Mouse (Mus musculus): ENCODE measurements around the gene Adamts4.
A peak's percentile ranks its signal among the peaks of the same experiment; 100 is the strongest.
"Not testable (repeated sequence)": the region's sequence is repeated elsewhere in the genome, so short reads cannot be mapped to it uniquely, and the experiment has no call there.

The Adamts4 gene

GRCm38 (mm10) chr1:171232348-171232747, 17.9 kb upstream of the Adamts4 start:
- DNase-seq: no peak

DNA sequence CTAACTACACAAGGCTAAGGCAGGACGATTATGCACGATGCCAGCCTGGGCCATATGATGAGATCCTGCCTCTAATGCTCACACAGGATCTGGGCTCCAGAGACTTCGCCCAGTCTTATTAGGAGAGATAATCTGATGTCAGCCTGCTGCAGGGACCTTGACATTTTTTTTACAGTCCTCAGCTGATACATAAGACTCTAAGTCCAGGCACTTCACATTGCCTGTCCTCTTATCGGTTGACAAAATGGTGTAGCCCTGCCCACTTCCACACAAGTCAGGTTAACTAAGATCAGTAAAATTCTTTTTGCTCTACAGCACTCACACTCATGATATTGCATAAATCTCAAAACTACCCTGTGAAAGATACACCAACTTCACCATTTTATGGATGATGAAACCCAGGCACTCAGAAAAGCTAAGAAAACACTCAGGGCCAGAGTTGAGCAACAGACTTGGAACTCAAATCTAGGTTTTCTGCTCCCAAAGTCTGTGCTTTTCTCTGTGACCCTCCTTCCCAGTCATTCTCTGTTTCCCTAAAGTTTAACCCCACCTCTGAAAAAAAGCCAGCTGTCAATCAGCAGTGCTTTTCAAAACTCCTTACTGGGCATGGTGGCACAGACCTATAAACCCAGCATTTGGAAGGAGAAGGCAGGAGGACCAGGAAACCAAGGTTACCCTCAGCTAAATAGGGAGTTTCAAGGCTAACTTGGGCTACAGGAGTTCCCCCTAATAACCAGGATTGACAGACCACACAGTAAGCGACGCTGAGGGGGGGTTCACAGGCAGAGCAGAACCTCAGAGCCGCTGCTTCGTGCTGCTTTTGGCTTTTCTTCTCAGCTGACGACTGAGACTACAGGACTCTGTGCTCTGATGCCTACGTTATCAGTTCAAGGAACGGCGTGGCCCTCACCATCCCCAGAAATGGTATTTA, 17.2 kb upstream of the Adamts4 start:
- no peak for DNase-seq

GRCm38 (mm10) chr1:171234126-171234525, 16.1 kb upstream of the Adamts4 start, which contains the start of gene Fcer1g:
Gene Fcer1g (minus strand): TSS chr1:171234365.
- no peak for DNase-seq

DNA sequence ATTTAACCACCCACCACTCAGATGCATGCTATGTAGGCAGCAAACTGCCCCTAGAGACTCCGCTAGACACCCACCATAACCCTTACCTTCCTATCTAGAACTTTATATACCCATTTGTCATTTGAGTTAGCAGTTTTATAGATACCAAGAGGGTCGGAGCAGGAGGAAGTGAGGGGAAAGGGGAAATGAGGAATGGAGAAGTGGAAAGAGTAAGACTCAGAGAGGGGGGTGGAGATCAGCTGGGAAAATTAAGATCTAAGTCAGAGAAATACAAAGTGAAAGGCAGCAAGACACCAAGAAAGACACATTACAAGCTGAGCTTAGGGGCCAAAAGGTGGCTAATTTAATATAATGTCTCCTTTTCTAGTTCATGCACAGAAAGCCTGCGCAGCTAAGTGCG, 15.7 kb upstream of the Adamts4 start:
- DNase-seq: no peak

DNA sequence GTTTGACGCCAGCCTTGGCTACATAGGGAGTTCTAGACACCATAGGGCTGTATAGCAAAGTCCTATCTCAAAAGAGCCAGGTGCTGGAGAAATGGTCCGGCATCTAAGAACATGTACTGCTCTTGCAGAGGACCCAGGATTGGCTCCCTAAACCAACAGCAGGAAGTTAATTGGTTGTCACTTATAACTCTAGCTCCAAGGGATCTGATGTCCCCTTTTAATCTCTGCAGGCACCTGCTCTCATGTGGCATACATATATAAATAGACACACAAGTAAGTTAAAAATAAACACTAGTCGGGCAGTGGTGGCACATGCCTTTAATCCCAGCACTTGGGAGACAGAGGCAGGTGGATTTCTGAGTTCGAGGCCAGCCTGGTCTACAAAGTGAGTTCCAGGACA, 14.4 kb upstream of the Adamts4 start:
- DNase-seq: no peak

DNA sequence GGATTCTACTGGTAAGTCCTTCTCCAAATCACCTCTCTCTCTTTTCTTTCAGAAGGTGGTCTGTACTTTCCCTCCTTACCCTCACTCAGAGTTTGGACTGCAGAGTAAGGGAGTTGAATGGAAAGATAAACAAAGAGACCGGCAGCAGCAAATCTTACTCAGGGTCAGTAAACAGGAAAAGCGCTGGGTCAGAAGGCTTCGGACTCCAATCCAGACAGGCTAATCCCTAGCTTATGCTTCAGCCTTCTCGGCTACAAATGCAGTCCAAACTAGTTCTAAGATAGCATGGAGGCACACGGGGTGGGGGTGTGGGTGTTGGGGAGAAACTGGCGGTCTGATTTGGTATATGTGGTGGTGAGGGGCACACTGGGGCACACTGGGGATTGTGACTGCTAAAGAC, 12.8 kb upstream of the Adamts4 start:
- no peak for DNase-seq

- no peak for DNase-seq
These were observed 11.8 kb upstream of the Adamts4 start for GRCm38 (mm10) chr1:171238463-171238862.

- DNase-seq: no peak
These were observed 10.1 kb upstream of the Adamts4 start for GRCm38 (mm10) chr1:171239992-171240744.

DNA sequence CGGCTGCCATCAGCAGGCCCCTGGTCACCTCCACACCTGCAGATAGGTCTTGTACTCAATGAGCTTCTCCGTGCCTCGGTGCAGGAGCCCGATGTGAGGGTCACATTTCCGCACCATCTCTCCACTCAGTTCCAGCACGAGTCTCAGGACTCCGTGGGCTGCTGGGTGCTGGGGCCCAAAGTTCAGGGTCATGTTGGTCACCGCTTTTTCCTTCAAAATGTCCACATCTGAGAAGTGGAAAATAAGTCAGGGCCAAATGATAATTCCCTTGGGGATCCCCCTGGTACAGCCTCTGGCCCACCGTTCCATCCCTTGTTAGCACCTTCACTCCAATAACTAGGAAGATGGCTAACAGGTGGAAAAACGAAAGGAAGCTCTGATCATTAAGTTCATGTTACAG, 9.3 kb upstream of the Adamts4 start:
- no peak for DNase-seq

GRCm38 (mm10) chr1:171241952-171242351, 8.3 kb upstream of the Adamts4 start:
- not testable (repeated sequence) for DNase-seq

DNA sequence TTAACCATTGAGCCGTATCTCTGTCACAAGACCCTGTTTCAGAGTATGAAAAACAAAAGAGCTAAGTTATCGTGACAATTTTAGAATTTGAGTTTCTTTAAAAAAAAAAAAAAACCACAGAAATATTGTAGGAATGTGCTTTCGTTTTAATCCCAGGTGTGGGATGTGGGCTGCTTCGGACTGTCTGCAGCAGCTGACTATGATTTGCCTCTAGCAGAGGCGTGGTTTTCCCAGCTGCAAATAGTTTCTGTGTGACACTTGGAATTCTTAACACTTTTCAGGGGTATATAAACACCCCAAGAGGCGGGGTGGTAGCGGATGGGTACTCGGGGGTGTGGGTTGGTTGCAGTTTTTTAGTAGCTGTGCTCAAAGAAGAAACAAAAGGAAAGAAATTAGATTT, 4.9 kb upstream of the Adamts4 start:
- no peak for DNase-seq

DNA sequence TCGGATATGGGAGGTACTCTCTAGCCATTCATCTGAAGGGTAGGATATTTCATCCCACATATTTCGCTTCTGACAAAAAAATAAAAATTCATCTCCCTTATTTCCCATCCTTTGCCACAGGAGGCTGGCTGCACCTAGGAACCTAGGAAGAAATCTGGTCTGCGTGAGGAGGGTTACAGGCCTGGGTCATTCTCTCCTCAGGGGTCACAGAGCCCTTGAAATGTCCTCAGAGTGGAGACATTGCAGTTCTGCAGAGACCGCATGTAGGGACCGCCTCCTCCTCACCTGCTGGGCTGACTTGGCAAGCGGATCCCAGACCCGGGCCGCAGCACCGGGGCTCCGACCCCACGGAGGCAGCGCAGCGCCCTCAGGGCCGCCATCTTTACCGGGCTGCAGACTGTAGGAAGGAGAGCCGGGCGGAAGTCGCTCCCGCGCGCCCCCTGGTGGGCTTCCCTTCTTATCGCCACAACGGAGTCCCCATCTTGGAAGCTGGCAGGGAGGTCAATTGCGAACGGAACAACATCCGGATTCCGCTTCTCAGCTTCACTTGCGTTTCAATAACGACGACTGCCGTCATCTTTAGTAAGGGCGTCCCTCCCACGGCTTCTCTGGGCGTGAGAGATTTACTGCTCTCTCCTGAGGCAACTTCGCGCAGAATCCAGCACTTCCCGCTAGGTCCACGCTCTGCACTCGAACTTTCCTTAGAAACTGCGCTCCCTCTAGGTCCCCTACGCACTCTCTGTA, 3.3 kb upstream of the Adamts4 start:
- peak; percentile 98 for DNase-seq

DNA sequence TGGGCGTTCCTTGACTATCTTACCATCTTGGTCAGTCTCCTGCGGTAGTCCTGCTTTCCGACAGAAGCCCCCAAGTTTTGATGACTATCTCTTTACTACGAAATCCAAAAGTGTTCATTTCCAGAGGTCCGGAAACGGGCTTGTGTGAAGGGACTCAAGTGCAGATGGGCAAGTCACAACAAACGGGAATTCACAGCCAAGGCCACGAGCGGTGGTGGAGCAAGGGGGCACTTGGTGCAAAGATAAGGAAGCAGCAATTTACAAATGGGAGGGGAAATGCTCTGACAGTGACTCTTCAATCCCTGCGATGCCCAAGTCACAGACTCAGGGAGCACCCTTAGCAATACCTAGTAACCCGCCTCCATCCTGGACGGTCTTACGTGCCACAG, 2.8 kb upstream of the Adamts4 start:
- no peak for DNase-seq

GRCm38 (mm10) chr1:171247916-171248315, 2.3 kb upstream of the Adamts4 start:
- no peak for DNase-seq

DNA sequence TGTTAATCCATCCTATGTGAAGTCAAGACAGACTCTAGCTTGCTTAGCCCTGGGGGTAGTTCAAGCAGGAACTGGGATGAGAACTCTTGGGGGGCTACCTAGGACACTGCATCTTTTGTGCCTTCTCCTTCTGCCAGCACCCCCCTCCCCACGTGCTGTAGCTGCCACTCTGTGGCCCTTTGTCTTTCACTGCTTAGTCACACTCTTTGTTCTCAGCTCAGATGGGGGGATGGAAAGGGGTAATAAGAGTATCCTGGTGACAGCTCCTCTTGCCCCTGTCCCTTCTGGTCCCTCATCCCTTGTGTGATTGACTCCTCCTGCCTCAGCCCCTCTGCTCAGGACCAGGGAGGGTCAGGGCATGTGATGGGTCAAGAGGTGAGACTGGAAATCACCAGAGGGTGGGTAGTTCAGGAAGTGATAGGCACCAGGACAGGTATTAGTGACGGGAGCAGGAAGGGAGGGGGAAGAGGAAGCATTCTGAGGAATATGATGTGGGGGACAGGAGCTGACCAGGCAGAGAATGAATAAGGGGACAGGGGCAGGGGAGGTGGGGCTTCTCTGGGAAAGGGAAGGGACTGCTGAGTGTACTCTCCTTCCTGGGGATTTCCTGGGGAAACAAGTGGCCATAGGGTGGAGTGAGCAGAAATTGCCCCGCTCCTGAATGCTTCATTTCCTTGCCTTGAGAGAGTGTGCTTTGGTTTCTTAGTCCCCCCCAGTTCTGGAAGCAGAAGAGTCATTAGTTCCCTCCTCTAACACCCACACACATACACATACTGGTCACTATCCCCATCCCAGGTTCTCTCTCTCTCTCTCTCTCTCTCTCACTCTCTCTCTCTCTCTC, 1.6 kb upstream of the Adamts4 start:
- peak; percentile 43 for DNase-seq

DNA sequence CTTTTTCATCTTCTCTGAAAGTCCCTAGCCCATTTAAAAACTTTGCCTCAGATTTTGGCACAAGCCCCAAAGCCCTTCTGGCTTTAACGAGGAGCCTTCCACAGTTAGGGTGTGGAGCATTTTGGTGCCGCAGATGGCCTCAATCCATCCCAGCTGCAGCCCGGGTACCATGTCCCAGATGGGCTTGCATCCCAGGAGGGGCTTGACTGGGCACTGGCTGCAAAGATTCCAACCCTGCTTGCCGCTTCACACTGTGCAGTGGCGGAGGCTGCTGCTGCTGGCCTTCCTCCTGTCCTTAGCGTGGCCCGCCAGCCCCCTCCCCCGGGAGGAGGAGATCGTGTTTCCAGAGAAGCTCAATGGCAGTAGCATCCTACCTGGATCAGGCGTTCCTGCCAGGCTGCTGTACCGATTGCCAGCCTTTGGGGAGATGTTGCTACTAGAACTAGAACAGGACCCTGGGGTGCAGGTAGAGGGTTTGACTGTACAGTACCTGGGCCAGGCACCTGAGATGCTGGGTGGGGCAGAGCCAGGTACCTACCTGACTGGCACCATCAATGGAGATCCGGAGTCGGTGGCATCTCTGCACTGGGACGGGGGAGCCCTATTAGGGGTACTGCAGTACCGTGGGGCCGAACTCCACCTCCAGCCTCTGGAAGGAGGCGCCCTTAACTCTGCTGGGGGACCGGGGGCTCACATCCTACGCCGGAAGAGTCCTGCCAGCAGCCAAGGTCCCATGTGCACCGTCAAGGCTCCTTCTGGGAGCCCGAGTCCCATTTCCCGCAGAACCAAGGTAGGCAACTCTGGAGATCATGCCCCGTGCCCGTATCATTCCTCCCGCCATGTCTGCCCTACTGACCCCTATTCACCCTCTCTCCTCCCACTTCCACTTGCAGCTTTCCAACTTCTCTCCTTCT, 716 bp downstream of the Adamts4 start, which contains the start of gene Ndufs2:
TSS of gene Ndufs2 (minus strand) at position 709 of the 914 bp plus-strand sequence.
- no peak for DNase-seq

DNA sequence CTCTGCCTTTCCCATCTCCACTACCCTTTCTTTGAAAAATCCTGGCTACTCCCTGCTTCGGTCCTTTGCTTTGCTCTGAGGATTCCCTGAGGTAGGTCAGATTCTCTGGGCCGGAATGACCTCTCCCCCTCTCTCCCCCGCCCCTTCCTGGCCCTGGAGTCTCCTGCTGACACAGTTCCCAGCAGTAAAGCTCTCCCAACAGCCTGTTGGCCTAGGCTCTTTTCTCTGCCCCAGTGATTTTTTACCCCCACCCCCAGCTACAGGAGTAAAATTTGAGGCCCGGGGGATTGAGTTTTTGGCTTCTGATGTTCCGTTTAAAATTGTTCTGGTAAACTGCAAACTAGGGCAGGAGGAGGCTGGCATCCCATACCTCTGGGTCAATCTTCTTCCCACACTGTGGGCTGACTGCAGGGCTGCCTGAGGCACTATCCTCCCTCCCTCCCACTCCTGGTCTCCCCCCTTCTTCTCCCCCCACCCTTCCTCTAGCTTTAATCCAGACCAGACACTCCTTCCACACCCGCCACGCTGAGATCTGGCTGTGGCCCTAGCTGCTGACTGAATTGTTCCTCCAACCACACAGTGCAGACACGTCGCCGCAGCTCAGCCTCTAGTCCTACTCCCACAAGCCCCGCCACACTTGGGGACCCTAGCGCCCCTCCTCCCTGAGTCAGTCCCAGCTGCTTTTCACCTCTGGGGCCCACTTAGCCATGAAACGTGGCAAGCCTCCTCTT, 1.5 kb downstream of the Adamts4 start:
- DNase-seq: no peak

DNA sequence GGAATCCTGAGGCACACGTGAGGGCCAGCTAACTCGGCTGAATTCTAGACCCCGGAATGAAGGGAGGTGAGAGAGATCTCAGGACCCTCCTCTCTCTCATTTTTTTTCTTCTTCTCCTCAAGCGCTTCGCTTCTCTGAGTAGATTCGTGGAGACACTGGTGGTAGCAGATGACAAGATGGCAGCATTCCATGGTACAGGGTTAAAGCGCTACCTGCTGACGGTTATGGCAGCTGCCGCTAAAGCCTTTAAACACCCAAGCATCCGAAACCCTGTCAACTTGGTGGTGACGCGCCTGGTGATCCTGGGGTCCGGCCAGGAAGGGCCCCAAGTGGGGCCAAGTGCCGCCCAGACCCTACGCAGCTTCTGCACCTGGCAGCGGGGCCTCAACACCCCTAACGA, 2.2 kb downstream of the Adamts4 start:
- DNase-seq: no peak

- no peak for DNase-seq
These were observed 6.0 kb downstream of the Adamts4 start for GRCm38 (mm10) chr1:171256095-171256818.
